Mouse (Mus musculus): Measurements from ENCODE around the gene Ankzf1. TPM values are rescaled to one million over a fixed set of nuclear protein-coding genes. Genes with fewer than 3 reads are reported as not detected.

Gene Ankzf1
- polyA plus RNA-seq, 1 experiment from 2014 or later = 16.8 TPM

GRCm38 (mm10) chr1:75222926-75223325 lies 31.0 kb downstream of the Ankzf1 start:
- no peak overlapping the region for H3K4me3 ChIP-seq (ENCODE audit: low read depth, low read length)
- H3K4me1 ChIP-seq (ENCODE audit: control insufficient read depth, insufficient read depth, low read length) = peaks cover 3% of the 10 kb centered on the region
- H3K36me3 ChIP-seq (replicated peaks; ENCODE audit: control insufficient read depth, insufficient read depth, low read depth, low read length) = no peaks in the 10 kb centered on the region
- H3K27me3 ChIP-seq (ENCODE audit: control insufficient read depth, insufficient read depth, low read length) = peaks cover 27% of the 10 kb centered on the region
- no peak overlapping the region for H3K9ac ChIP-seq (replicated peaks; ENCODE audit: low read length)
- WGBS = 81% methylated on average over 6 of the region's 6 CpGs
- no peak for DNase-seq (ENCODE audit: low spot score)
- no peak for ATAC-seq (replicated peaks; ENCODE audit: insufficient number of reproducible peaks, low FRiP score, low TSS enrichment, low read depth)
- no peaks in the 10 kb centered on the region for H3K9me3 ChIP-seq (replicated peaks; ENCODE audit: control insufficient read depth, low read length)
- no peak overlapping the region for H3K27ac ChIP-seq (replicated peaks; ENCODE audit: low read depth, low read length)
- H3K4me2 ChIP-seq (ENCODE audit: low read depth, low read length) = no peak overlapping the region

- WGBS = 69% methylated on average over 6 of the region's 6 CpGs
- Histone ChIP-seq H3K4me1 (ENCODE audit: control insufficient read depth, insufficient read depth, low read length) (peaks cover 3% of the 10 kb centered on the region), H3K4me3 (ENCODE audit: low read depth, low read length) (no peak overlapping the region), H3K9ac (replicated peaks; ENCODE audit: low read length) (no peak overlapping the region), H3K36me3 (replicated peaks; ENCODE audit: control insufficient read depth, insufficient read depth, low read depth, low read length) (no peaks in the 10 kb centered on the region), H3K27ac (replicated peaks; ENCODE audit: low read depth, low read length) (no peak overlapping the region), H3K9me3 (replicated peaks; ENCODE audit: control insufficient read depth, low read length) (no peaks in the 10 kb centered on the region), H3K27me3 (ENCODE audit: control insufficient read depth, insufficient read depth, low read length) (peaks cover 21% of the 10 kb centered on the region), H3K4me2 (ENCODE audit: low read depth, low read length) (no peak overlapping the region)
- ATAC-seq (replicated peaks; ENCODE audit: insufficient number of reproducible peaks, low FRiP score, low TSS enrichment, low read depth) = no peak
- no peak for DNase-seq (ENCODE audit: low spot score)
Measured at GRCm38 (mm10) chr1:75223532-75223931, 31.6 kb downstream of the Ankzf1 start.

GRCm38 (mm10) chr1:75225473-75225872 lies 33.5 kb downstream of the Ankzf1 start:
- Histone ChIP-seq H3K4me3 (ENCODE audit: low read depth, low read length) (no peak overlapping the region), H3K27me3 (ENCODE audit: control insufficient read depth, insufficient read depth, low read length) (peaks cover 4% of the 10 kb centered on the region), H3K9me3 (replicated peaks; ENCODE audit: control insufficient read depth, low read length) (no peaks in the 10 kb centered on the region), H3K9ac (replicated peaks; ENCODE audit: low read length) (no peak overlapping the region), H3K4me1 (ENCODE audit: control insufficient read depth, insufficient read depth, low read length) (no peaks in the 10 kb centered on the region), H3K27ac (replicated peaks; ENCODE audit: low read depth, low read length) (no peak overlapping the region), H3K36me3 (replicated peaks; ENCODE audit: control insufficient read depth, insufficient read depth, low read depth, low read length) (no peaks in the 10 kb centered on the region), H3K4me2 (ENCODE audit: low read depth, low read length) (no peak overlapping the region)
- no peak for ATAC-seq (replicated peaks; ENCODE audit: insufficient number of reproducible peaks, low FRiP score, low TSS enrichment, low read depth)
- 72% methylated on average over 3 of the region's 3 CpGs for WGBS
- no peak for DNase-seq (ENCODE audit: low spot score)

GRCm38 (mm10) chr1:75226138-75226537 lies 34.2 kb downstream of the Ankzf1 start:
- H3K4me3 ChIP-seq (ENCODE audit: low read depth, low read length) = no peak overlapping the region
- no peak for DNase-seq (ENCODE audit: low spot score)
- H3K9ac ChIP-seq (replicated peaks; ENCODE audit: low read length) = no peak overlapping the region
- H3K36me3 ChIP-seq (replicated peaks; ENCODE audit: control insufficient read depth, insufficient read depth, low read depth, low read length) = no peaks in the 10 kb centered on the region
- H3K4me2 ChIP-seq (ENCODE audit: low read depth, low read length) = no peak overlapping the region
- 73% methylated on average over 2 of the region's 2 CpGs for WGBS
- H3K9me3 ChIP-seq (replicated peaks; ENCODE audit: control insufficient read depth, low read length) = no peaks in the 10 kb centered on the region
- H3K4me1 ChIP-seq (ENCODE audit: control insufficient read depth, insufficient read depth, low read length) = no peaks in the 10 kb centered on the region
- H3K27ac ChIP-seq (replicated peaks; ENCODE audit: low read depth, low read length) = no peak overlapping the region
- H3K27me3 ChIP-seq (ENCODE audit: control insufficient read depth, insufficient read depth, low read length) = no peaks in the 10 kb centered on the region
- ATAC-seq (replicated peaks; ENCODE audit: insufficient number of reproducible peaks, low FRiP score, low TSS enrichment, low read depth) = no peak

- no peak for DNase-seq (ENCODE audit: low spot score)
- no peak overlapping the region for H3K4me2 ChIP-seq (ENCODE audit: low read depth, low read length)
- no peak for ATAC-seq (replicated peaks; ENCODE audit: insufficient number of reproducible peaks, low FRiP score, low TSS enrichment, low read depth)
- H3K9me3 ChIP-seq (replicated peaks; ENCODE audit: control insufficient read depth, low read length) = no peaks in the 10 kb centered on the region
- no peak overlapping the region for H3K9ac ChIP-seq (replicated peaks; ENCODE audit: low read length)
- H3K4me3 ChIP-seq (ENCODE audit: low read depth, low read length) = no peak overlapping the region
- no peaks in the 10 kb centered on the region for H3K36me3 ChIP-seq (replicated peaks; ENCODE audit: control insufficient read depth, insufficient read depth, low read depth, low read length)
- no peaks in the 10 kb centered on the region for H3K4me1 ChIP-seq (ENCODE audit: control insufficient read depth, insufficient read depth, low read length)
- H3K27ac ChIP-seq (replicated peaks; ENCODE audit: low read depth, low read length) = no peak overlapping the region
- H3K27me3 ChIP-seq (ENCODE audit: control insufficient read depth, insufficient read depth, low read length) = no peaks in the 10 kb centered on the region
- 80% methylated on average over 1 of the region's 1 CpGs for WGBS
Measured at GRCm38 (mm10) chr1:75227653-75228052, 35.7 kb downstream of the Ankzf1 start.

GRCm38 (mm10) chr1:75229158-75229557 lies 37.2 kb downstream of the Ankzf1 start:
- no peaks in the 10 kb centered on the region for H3K9me3 ChIP-seq (replicated peaks; ENCODE audit: control insufficient read depth, low read length)
- ATAC-seq (replicated peaks; ENCODE audit: insufficient number of reproducible peaks, low FRiP score, low TSS enrichment, low read depth) (no peak), DNase-seq (ENCODE audit: low spot score) (no peak)
- H3K27me3 ChIP-seq (ENCODE audit: control insufficient read depth, insufficient read depth, low read length) = no peaks in the 10 kb centered on the region
- H3K4me3 ChIP-seq (ENCODE audit: low read depth, low read length) = no peak overlapping the region
- H3K27ac ChIP-seq (replicated peaks; ENCODE audit: low read depth, low read length) = no peak overlapping the region
- no peak overlapping the region for H3K4me2 ChIP-seq (ENCODE audit: low read depth, low read length)
- H3K9ac ChIP-seq (replicated peaks; ENCODE audit: low read length) = no peak overlapping the region
- WGBS = 73% methylated on average over 4 of the region's 4 CpGs
- H3K4me1 ChIP-seq (ENCODE audit: control insufficient read depth, insufficient read depth, low read length) = no peaks in the 10 kb centered on the region
- no peaks in the 10 kb centered on the region for H3K36me3 ChIP-seq (replicated peaks; ENCODE audit: control insufficient read depth, insufficient read depth, low read depth, low read length)

GRCm38 (mm10) chr1:75230335-75230994 lies 38.5 kb downstream of the Ankzf1 start:
- Histone ChIP-seq H3K9ac (replicated peaks; ENCODE audit: low read length) (no peak overlapping the region), H3K4me3 (ENCODE audit: low read depth, low read length) (no peak overlapping the region), H3K4me1 (ENCODE audit: control insufficient read depth, insufficient read depth, low read length) (no peaks in the 10 kb centered on the region), H3K27ac (replicated peaks; ENCODE audit: low read depth, low read length) (no peak overlapping the region), H3K27me3 (ENCODE audit: control insufficient read depth, insufficient read depth, low read length) (no peaks in the 10 kb centered on the region), H3K36me3 (replicated peaks; ENCODE audit: control insufficient read depth, insufficient read depth, low read depth, low read length) (no peaks in the 10 kb centered on the region), H3K4me2 (ENCODE audit: low read depth, low read length) (no peak overlapping the region), H3K9me3 (replicated peaks; ENCODE audit: control insufficient read depth, low read length) (no peaks in the 10 kb centered on the region)
- no peak for DNase-seq (ENCODE audit: low spot score)
- WGBS = 77% methylated on average over 7 of the region's 7 CpGs
- ATAC-seq (replicated peaks; ENCODE audit: insufficient number of reproducible peaks, low FRiP score, low TSS enrichment, low read depth) = no peak

GRCm38 (mm10) chr1:75231224-75231623 lies 39.3 kb downstream of the Ankzf1 start:
- H3K27ac ChIP-seq (replicated peaks; ENCODE audit: low read depth, low read length) = no peak overlapping the region
- no peaks in the 10 kb centered on the region for H3K4me1 ChIP-seq (ENCODE audit: control insufficient read depth, insufficient read depth, low read length)
- H3K27me3 ChIP-seq (ENCODE audit: control insufficient read depth, insufficient read depth, low read length) = no peaks in the 10 kb centered on the region
- no peaks in the 10 kb centered on the region for H3K36me3 ChIP-seq (replicated peaks; ENCODE audit: control insufficient read depth, insufficient read depth, low read depth, low read length)
- no peak overlapping the region for H3K4me2 ChIP-seq (ENCODE audit: low read depth, low read length)
- no peak overlapping the region for H3K4me3 ChIP-seq (ENCODE audit: low read depth, low read length)
- H3K9ac ChIP-seq (replicated peaks; ENCODE audit: low read length) = no peak overlapping the region
- DNase-seq (ENCODE audit: low spot score) (no peak), ATAC-seq (replicated peaks; ENCODE audit: insufficient number of reproducible peaks, low FRiP score, low TSS enrichment, low read depth) (no peak)
- H3K9me3 ChIP-seq (replicated peaks; ENCODE audit: control insufficient read depth, low read length) = no peaks in the 10 kb centered on the region
- 68% methylated on average over 4 of the region's 4 CpGs for WGBS
